ENCODE assay signal across 24 mouse cellular contexts in the genomic region with DNA sequence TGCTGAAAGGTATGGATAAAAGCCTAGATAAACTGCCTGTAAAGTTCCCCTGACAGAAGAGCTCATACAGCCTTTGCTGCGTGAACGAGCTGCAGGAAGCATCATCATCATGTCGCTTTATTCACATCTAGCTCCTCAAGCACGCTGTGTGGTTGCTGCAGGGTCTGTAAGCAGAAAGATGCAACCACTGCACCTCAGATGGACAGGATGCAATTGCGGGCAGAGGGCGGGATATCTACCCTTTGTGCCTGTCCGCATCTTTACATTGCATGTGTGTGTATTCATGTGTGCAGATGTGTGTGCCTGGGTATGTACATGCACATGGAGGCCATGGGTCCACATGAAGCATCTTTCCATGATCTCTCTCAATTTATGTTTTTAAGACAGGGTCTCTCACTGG.
DNase-seq lines count a peak whose midpoint lies in the region; ATAC-seq lines count a peak whose summit lies in the region.
"Had no signal": no experiment of that assay in that cellular context is flagged by ENCODE, and none has a peak within 500 bp of the region (broad histone marks: within the 10 kb centered on the region; RNA-seq: fewer than 3 reads in every experiment).

No protein-coding gene starts in this region.

- H3K4me1 ChIP-seq in megakaryocyte, embryonic 14.5 days: peaks cover 12% of the 10 kb centered on the region
- H3K4me1 ChIP-seq: embryonic facial prominence, embryonic 10.5 days; embryonic facial prominence, embryonic 12.5 days; forebrain, embryonic 15.5 days had no signal

- no peak for ATAC-seq in megakaryocyte, adult 5-6 weeks (ENCODE audit: poor library complexity, severe bottlenecking)
- ATAC-seq: activated CD4-positive, CD25-positive, alpha-beta regulatory T cell, adult 4 months; CD4-positive, CD25-positive, alpha-beta regulatory T cell, adult 4 months; forebrain, embryonic 13.5 days; forebrain, embryonic 15.5 days; Patski had no signal

- peak; percentile 78 for DNase-seq in heart, adult 11 months
- DNase-seq in heart, adult 18-20 months: no peak
- DNase-seq in urinary bladder, adult 2 months (ENCODE audit: low spot score): peak; percentile 7
- no peak for DNase-seq in urinary bladder, postnatal 36 days (ENCODE audit: low spot score in 2 of 2)
- DNase-seq: adrenal gland, adult 8-10 months; adrenal gland, postnatal 14 days; adrenal gland, postnatal 36 days; B cell, adult 2 months; cerebellum, adult 11-12 months; cerebellum, adult 2 months; cerebellum, adult 9-10 months; cerebellum, postnatal 10 days; cerebellum, postnatal 25 days had no signal

- H3K36me3 ChIP-seq in megakaryocyte, embryonic 14.5 days (replicated peaks; ENCODE audit: low read length): no peaks in the 10 kb centered on the region
- H3K36me3 ChIP-seq: embryonic facial prominence, embryonic 10.5 days; embryonic facial prominence, embryonic 12.5 days; forebrain, embryonic 15.5 days; G1E had no signal

- H3K4me3 ChIP-seq in megakaryocyte, embryonic 14.5 days (replicated peaks): peak overlapping the region; percentile 7
- H3K4me3 ChIP-seq: embryonic facial prominence, embryonic 10.5 days; embryonic facial prominence, embryonic 12.5 days; forebrain, embryonic 13.5 days; forebrain, embryonic 15.5 days had no signal

- peaks cover 3% of the 10 kb centered on the region for H3K27me3 ChIP-seq in megakaryocyte, embryonic 14.5 days (replicated peaks)
- H3K27me3 ChIP-seq: CH12.LX; embryonic facial prominence, embryonic 12.5 days; forebrain, embryonic 13.5 days; forebrain, embryonic 15.5 days; Patski had no signal

- H3K9me3 ChIP-seq in megakaryocyte, embryonic 14.5 days: no peaks in the 10 kb centered on the region
- H3K9me3 ChIP-seq: embryonic facial prominence, embryonic 10.5 days; embryonic facial prominence, embryonic 12.5 days; forebrain, embryonic 13.5 days; forebrain, embryonic 15.5 days; G1E had no signal

Comparison
In these comparisons a context has a peak if more than half of its experiments do, and no peak if none do; other contexts are left out.
1. DNase-seq: peak in heart, adult 11 months (single experiment) and urinary bladder, adult 2 months (single experiment); none in heart, adult 18-20 months (0 of 2) and urinary bladder, postnatal 36 days (0 of 2).